ENCODE assay signal across 8 mouse cellular contexts in genomic region chr19:48206861-48207730, GRCm38 (mm10). TPM values are rescaled to one million over a fixed set of nuclear protein-coding genes. Genes with fewer than 3 reads are reported as not detected.
DNase-seq lines count a peak whose midpoint lies in the region; ATAC-seq and TF ChIP-seq lines count a peak whose summit lies in the region.

No protein-coding gene starts in this region.

- no peak overlapping the region for H3K27ac ChIP-seq in forebrain, embryonic 11.5 days (ENCODE audit: low read depth, low read length)

- peak overlapping the region; percentile 55 for H3K4me3 ChIP-seq in forebrain, embryonic 11.5 days (ENCODE audit: low read depth, low read length)
- H3K4me3 ChIP-seq in lung, adult 2 months (replicated peaks; ENCODE audit: extremely low read depth, low read depth, low read length) = no peak overlapping the region

- peak overlapping the region; percentile 99 for H3K4me2 ChIP-seq in forebrain, embryonic 11.5 days (ENCODE audit: low read depth, low read length, severe bottlenecking)

- ATAC-seq in forebrain, embryonic 11.5 days (replicated peaks; ENCODE audit: low FRiP score) = no peak

- DNase-seq in left cerebral cortex, postnatal 25 days (ENCODE audit: low spot score in 2 of 2) = peak; percentile 43 to 64
- DNase-seq in left cerebral cortex, postnatal 4 days = no peak
- DNase-seq in forebrain, embryonic 11.5 days (ENCODE audit: low spot score) = no peak
- peak; percentile 23 to 57 for DNase-seq in left cerebral cortex, postnatal 36 days (ENCODE audit: low spot score in 2 of 2)
- DNase-seq in right cerebral cortex, postnatal 10 days (ENCODE audit: low spot score in 2 of 2) = peak; percentile 24 to 26
- no peak for DNase-seq in ovary, adult 18-20 months (ENCODE audit: low spot score)
- no peak for DNase-seq in lung, adult 2 months
- DNase-seq in gastrocnemius, postnatal 4 days (ENCODE audit: low spot score in 2 of 2) = no peak

- WGBS in forebrain, embryonic 11.5 days = under 1% methylated on average over 21 of the region's 21 CpGs
- 7% methylated on average over 21 of the region's 21 CpGs for WGBS in lung, adult 2 months

- H3K9ac ChIP-seq in forebrain, embryonic 11.5 days (ENCODE audit: low read length) = no peak overlapping the region

- peaks cover 2% of the 10 kb centered on the region; the same call in 1 of the 2 replicates for H3K9me3 ChIP-seq in forebrain, embryonic 11.5 days (ENCODE audit: control insufficient read depth, low read length)

- no peaks in the 10 kb centered on the region for H3K36me3 ChIP-seq in forebrain, embryonic 11.5 days (ENCODE audit: control insufficient read depth, insufficient read depth, low read length)

- TF ChIP-seq CTCF in lung, adult 2 months (IDR thresholded peaks at IDR 0.05; ENCODE audit: insufficient read depth, low read length) = no peak

- peaks cover 33% of the 10 kb centered on the region for H3K27me3 ChIP-seq in forebrain, embryonic 11.5 days (ENCODE audit: control insufficient read depth, insufficient read depth, low read length)

- intact Hi-C loops in left cerebral cortex, postnatal 25 days (cut with DNase I) = loop anchor here (5.0 to 10.0 kb wide), 5 partner anchors 55 to 1055 kb away; no protein-coding TSS in a partner anchor
- intact Hi-C loops in left cerebral cortex, postnatal 4 days (cut with DNase I) = loop anchor here (10.0 kb wide), 1 partner anchor 1058 kb away; no protein-coding TSS in a partner anchor
- intact Hi-C loops in left cerebral cortex, postnatal 36 days (cut with DNase I) = loop anchor here (2.0 to 10.0 kb wide), 2 partner anchors 162 to 222 kb away; no protein-coding TSS in a partner anchor

- H3K4me1 ChIP-seq in forebrain, embryonic 11.5 days (replicated peaks; ENCODE audit: control insufficient read depth, insufficient read depth, low read length) = peaks cover 11% of the 10 kb centered on the region; the same call in 1 of the 2 replicates
- no peaks in the 10 kb centered on the region for H3K4me1 ChIP-seq in lung, adult 2 months (ENCODE audit: control insufficient read depth, insufficient read depth, low read length)

- no peak for TF ChIP-seq POLR2A in lung, adult 2 months (IDR thresholded peaks at IDR 0.05; ENCODE audit: borderline replicate concordance, extremely low read depth, low read depth, low read length)

RNA-seq across cellular contexts. Expression of gene Sorcs3, which starts 1.3 kb away (rescaled TPM):
- total RNA-seq in left cerebral cortex, postnatal 25 days (2021) = 10 to 100 TPM; 41.1 to 41.7 TPM
- total RNA-seq in left cerebral cortex, postnatal 4 days (2021) = 10 to 100 TPM; 15.8 to 20.9 TPM
- 2.1 and 2.2 TPM in 2 replicates for polyA plus RNA-seq in forebrain, embryonic 11.5 days (2014; fragmentation: Nextera tagmentation; extraction: Ambion mirVana)
- total RNA-seq in left cerebral cortex, postnatal 36 days (2021) = 10 to 100 TPM; 40.4 to 41.5 TPM
- polyA plus RNA-seq in lung, adult 2 months (2012; rRNA removed) = 0.04 TPM in 1 of 2 replicates, not detected in the other
- under 1 TPM; 0.05 to 0.07 TPM for total RNA-seq in gastrocnemius, postnatal 4 days (2021)

Comparison
In these comparisons a context has a peak if more than half of its experiments do, and no peak if none do; other contexts are left out.
1. DNase-seq: peak in left cerebral cortex, postnatal 25 days (2 of 2), left cerebral cortex, postnatal 36 days (2 of 2) and right cerebral cortex, postnatal 10 days (2 of 2); none in left cerebral cortex, postnatal 4 days (single experiment), forebrain, embryonic 11.5 days (single experiment), ovary, adult 18-20 months (single experiment), lung, adult 2 months (single experiment) and gastrocnemius, postnatal 4 days (0 of 2).
2. RNA of gene Sorcs3, which starts 1.3 kb away (total RNA-seq): 41.1 to 41.7 TPM in left cerebral cortex, postnatal 25 days, 40.4 to 41.5 TPM in left cerebral cortex, postnatal 36 days and 15.8 to 20.9 TPM in left cerebral cortex, postnatal 4 days; 0.05 to 0.07 TPM in gastrocnemius, postnatal 4 days; every median in the first group is over 10 times any median in the second.